Mouse (Mus musculus) heart, postnatal 0 days (tissue): ENCODE data around the gene Uspl1. TPM values are rescaled to one million over a fixed set of nuclear protein-coding genes. Genes with fewer than 3 reads are reported as not detected.

Source experiments
- ATAC-seq: fragments of 200-750 bp; cut with Nextera tagmentation; 2 replicates; pipeline ENCODE4 v1.8.0; 2017; ENCODE audit warnings: low read depth, moderate number of reproducible peaks, moderate library complexity; ENCODE audit not compliant: insufficient read depth
- DNase-seq: peaks from one replicate; pipeline ENCODE4 v3.0.0-alpha.2; 2016; ENCODE audit warnings: low spot score
- H3K27ac ChIP-seq: fragments of 300-500 bp; sonication (generic); 2 replicates; pipeline ENCODE4 v1.5.1; 2014; ENCODE audit warnings: low read depth, mild to moderate bottlenecking
- H3K27me3 ChIP-seq: fragments of 300-500 bp; sonication (generic); 2 replicates; pipeline ENCODE4 v1.6.1; 2014; ENCODE audit warnings: low read length, mixed read lengths; ENCODE audit not compliant: control insufficient read depth, insufficient read depth
- H3K36me3 ChIP-seq: fragments of 300-500 bp; sonication (generic); replicated peaks from 2 replicates; pipeline ENCODE4 v1.6.1; 2014; ENCODE audit warnings: low read length, mixed read lengths; ENCODE audit not compliant: control insufficient read depth, insufficient read depth
- H3K4me1 ChIP-seq: fragments of 300-500 bp; sonication (generic); 2 replicates; pipeline ENCODE4 v1.6.1; 2014; ENCODE audit warnings: antibody characterized with exemption; ENCODE audit not compliant: control insufficient read depth, insufficient read depth
- H3K4me2 ChIP-seq: fragments of 300-500 bp; sonication (generic); 2 replicates; pipeline ENCODE4 v1.6.1; 2014; ENCODE audit warnings: low read depth, mild to moderate bottlenecking, low read length, moderate library complexity
- H3K4me3 ChIP-seq: fragments of 300-500 bp; sonication (generic); 2 replicates; pipeline ENCODE4 v1.5.1; 2014; ENCODE audit warnings: low read depth, low read length
- H3K9ac ChIP-seq: fragments of 300-500 bp; sonication (generic); replicated peaks from 2 replicates; pipeline ENCODE4 v1.6.1; 2014; ENCODE audit warnings: low read depth, low read length, mixed read lengths
- H3K9me3 ChIP-seq: fragments of 300-500 bp; sonication (generic); replicated peaks from 2 replicates; pipeline ENCODE4 v1.6.1; 2016; ENCODE audit warnings: low read length; ENCODE audit not compliant: control insufficient read depth
- CTCF ChIP-seq: IDR thresholded peaks from 2 replicates; pipeline ENCODE4 v1.5.1; 2016; ENCODE audit warnings: antibody characterized with exemption, control low read depth, low read depth
- EP300 ChIP-seq: IDR thresholded peaks from 2 replicates; pipeline ENCODE4 v1.6.1; 2016; ENCODE audit warnings: antibody characterized with exemption, low read depth
- WGBS: fragments of 180-500 bp; shearing (Covaris S2); extraction: QIAGEN DNeasy Blood & Tissue Kit; methylation state at CpG from one replicate; pipeline ENCODE4 v1.1.7; 2014; 5-methylcytosine and 5-hydroxymethylcytosine counted together
- polyA plus RNA-seq: library from polyadenylated mRNA; unstranded; fragments of >200 nt; fragmentation: Nextera tagmentation; extraction: Ambion mirVana; gene quantifications from 2 replicates; pipeline ENCODE4 v1.2.1, GENCODE M21; 2015
- total RNA-seq: library from RNA; depleted of rRNA; stranded (reverse); fragments of >200 nt; gene quantifications from 2 replicates; pipeline ENCODE4 v1.2.3, GENCODE M21; 2014; ENCODE audit warnings: low replicate concordance

Uspl1 gene
- total and polyA plus RNA-seq, 2 experiments from 2014 or later: 17.6 to 18.9 TPM

DNA sequence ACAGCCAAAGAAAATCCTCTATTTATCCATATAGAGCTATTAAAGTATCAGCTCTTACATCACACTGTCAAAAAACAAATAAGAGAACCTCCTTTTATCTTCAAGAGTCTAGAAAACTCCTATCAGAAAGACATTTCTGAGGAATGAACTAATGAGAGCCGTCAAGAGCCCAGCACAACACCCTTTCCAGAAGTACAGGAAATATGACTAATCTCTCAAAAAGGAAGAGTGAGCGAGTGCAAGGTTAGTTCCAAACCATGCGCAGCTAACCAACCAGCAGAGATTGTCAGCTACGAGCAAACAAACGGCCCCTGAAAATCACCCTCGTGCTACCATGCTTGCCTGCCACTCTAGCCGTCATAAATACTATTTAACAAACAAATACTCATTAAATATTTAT, 21.3 kb upstream of the Uspl1 start:
- H3K4me3 ChIP-seq: no peak overlapping the region
- WGBS: 52% methylated on average over 7 of the region's 7 CpGs
- no peaks in the 10 kb centered on the region for H3K27me3 ChIP-seq
- no peak overlapping the region for H3K9ac ChIP-seq
- TF ChIP-seq CTCF (no peak), EP300 (no peak)
- no peaks in the 10 kb centered on the region for H3K4me1 ChIP-seq
- ATAC-seq (no peak), DNase-seq (peak; percentile 61)
- H3K36me3 ChIP-seq: no peaks in the 10 kb centered on the region
- H3K4me2 ChIP-seq: no peak overlapping the region
- H3K27ac ChIP-seq: no peak overlapping the region
- H3K9me3 ChIP-seq: no peaks in the 10 kb centered on the region

DNA sequence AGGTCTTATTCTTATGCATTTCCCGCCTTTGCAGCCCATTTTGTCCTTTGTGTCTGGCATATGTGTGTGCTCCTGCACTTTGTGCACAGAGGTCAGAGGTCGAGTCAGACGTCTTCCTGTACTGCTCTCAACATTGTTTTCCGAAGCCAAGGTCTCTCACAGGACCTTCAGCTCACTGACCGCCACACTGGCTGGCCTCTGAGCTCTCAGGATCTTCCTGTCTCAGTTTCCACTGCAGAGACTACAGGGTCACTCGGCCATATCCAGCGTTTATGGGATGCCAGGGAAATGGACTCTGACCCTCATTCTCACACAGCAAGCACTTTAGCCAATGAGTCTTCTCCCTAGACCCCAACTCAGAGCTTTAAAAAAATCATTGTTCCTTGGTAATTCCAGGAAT, 19.3 kb upstream of the Uspl1 start:
- WGBS: 51% methylated on average over 7 of the region's 7 CpGs
- no peak overlapping the region for H3K27ac ChIP-seq
- peak; percentile 23 for DNase-seq
- no peaks in the 10 kb centered on the region for H3K4me1 ChIP-seq
- H3K27me3 ChIP-seq: no peaks in the 10 kb centered on the region
- TF ChIP-seq CTCF (no peak), EP300 (no peak)
- H3K9ac ChIP-seq: no peak overlapping the region
- no peak overlapping the region for H3K4me2 ChIP-seq
- H3K36me3 ChIP-seq: no peaks in the 10 kb centered on the region
- ATAC-seq: peak; percentile 53; the same call in 1 of the 2 replicates
- no peak overlapping the region for H3K4me3 ChIP-seq
- no peaks in the 10 kb centered on the region for H3K9me3 ChIP-seq

GRCm38 (mm10) chr5:149166011-149166410, 18.1 kb upstream of the Uspl1 start:
- H3K9me3 ChIP-seq: no peaks in the 10 kb centered on the region
- no peaks in the 10 kb centered on the region for H3K4me1 ChIP-seq
- DNase-seq: no peak
- H3K4me2 ChIP-seq: no peak overlapping the region
- H3K27ac ChIP-seq: no peak overlapping the region
- ATAC-seq: no peak
- H3K27me3 ChIP-seq: no peaks in the 10 kb centered on the region
- H3K4me3 ChIP-seq: no peak overlapping the region
- no peak overlapping the region for H3K9ac ChIP-seq
- TF ChIP-seq CTCF (no peak), EP300 (no peak)
- 88% methylated on average over 10 of the region's 10 CpGs for WGBS
- no peaks in the 10 kb centered on the region for H3K36me3 ChIP-seq

- no peak overlapping the region for H3K4me2 ChIP-seq
- H3K27ac ChIP-seq: no peak overlapping the region
- no peaks in the 10 kb centered on the region for H3K27me3 ChIP-seq
- DNase-seq (no peak), ATAC-seq (no peak)
- H3K4me3 ChIP-seq: no peak overlapping the region
- H3K9me3 ChIP-seq: no peaks in the 10 kb centered on the region
- H3K36me3 ChIP-seq: no peaks in the 10 kb centered on the region
- H3K9ac ChIP-seq: no peak overlapping the region
- 81% methylated on average over 2 of the region's 2 CpGs for WGBS
- no peak for TF ChIP-seq CTCF
- no peak for TF ChIP-seq EP300
- H3K4me1 ChIP-seq: no peaks in the 10 kb centered on the region
Measured at GRCm38 (mm10) chr5:149168051-149168450, 16.1 kb upstream of the Uspl1 start.

DNA sequence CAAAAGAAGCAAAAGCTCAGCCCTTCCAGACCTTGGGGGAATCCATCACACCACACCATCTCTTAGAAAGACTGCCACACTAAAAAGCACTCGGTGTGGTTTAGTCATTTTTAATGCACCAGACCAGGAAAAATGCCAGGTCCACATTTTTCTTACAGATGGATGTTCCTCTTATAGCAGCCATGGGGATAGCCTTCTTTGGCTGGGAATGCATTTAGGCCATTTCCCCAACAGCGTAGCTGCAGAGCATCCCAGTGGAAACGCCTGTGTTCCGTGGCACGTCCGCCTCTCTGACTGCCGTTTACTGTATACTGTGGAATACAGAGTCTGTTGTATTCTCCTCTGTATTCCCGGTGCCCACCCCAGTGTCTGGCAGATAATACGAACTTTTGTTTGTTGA, 15.3 kb upstream of the Uspl1 start:
- TF ChIP-seq EP300 (no peak), CTCF (no peak)
- Histone ChIP-seq H3K27me3 (no peaks in the 10 kb centered on the region), H3K9me3 (no peaks in the 10 kb centered on the region), H3K4me2 (no peak overlapping the region), H3K36me3 (no peaks in the 10 kb centered on the region), H3K4me3 (no peak overlapping the region), H3K27ac (no peak overlapping the region), H3K9ac (no peak overlapping the region), H3K4me1 (no peaks in the 10 kb centered on the region)
- DNase-seq (no peak), ATAC-seq (no peak)
- WGBS: 81% methylated on average over 9 of the region's 9 CpGs

GRCm38 (mm10) chr5:149170841-149171588, 13.1 kb upstream of the Uspl1 start:
- H3K4me3 ChIP-seq: no peak overlapping the region
- DNase-seq: no peak
- no peak overlapping the region for H3K9ac ChIP-seq
- ATAC-seq: no peak
- WGBS: 69% methylated on average over 8 of the region's 8 CpGs
- TF ChIP-seq EP300 (no peak), CTCF (no peak)
- no peaks in the 10 kb centered on the region for H3K9me3 ChIP-seq
- no peak overlapping the region for H3K27ac ChIP-seq
- no peaks in the 10 kb centered on the region for H3K27me3 ChIP-seq
- no peaks in the 10 kb centered on the region for H3K36me3 ChIP-seq
- H3K4me2 ChIP-seq: no peak overlapping the region
- H3K4me1 ChIP-seq: no peaks in the 10 kb centered on the region
